Mouse (Mus musculus): Measurements from ENCODE around the gene Secisbp2.

Secisbp2 gene

DNA sequence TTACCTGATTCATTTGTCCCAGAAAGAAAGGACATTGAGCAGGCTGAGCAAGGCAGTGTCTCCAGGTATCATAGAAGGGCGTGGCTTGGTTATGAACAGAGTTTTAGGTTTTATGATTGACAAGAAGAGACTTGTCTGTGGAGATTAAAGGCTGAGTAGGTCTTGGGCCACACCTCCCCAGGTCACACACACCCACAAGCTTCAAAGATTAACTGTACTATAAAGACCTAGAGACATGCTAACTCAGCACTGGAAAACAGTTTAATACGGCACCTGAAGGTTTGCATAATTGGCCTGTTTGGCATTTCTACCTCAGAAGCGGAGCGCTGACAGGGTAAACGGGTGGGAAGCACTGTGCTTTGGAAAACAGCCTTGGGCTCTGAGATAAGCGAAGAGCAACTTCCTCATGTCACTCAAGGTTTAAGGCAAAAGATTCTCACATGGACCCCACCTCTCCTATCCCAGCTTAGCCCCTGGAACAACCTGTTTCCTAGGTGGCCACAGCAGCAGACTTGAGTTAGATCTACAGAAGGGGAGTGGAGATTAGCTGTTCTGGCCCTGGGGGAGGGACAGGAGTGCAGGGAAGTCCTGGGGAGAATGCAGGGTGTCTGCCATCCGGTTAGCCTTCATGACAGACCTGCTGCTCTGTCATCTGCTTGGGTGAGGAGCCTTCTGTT, 33.9 kb downstream of the Secisbp2 start:
- DNase-seq (ENCODE audit: low spot score in 2 of 2) = no peak

DNA sequence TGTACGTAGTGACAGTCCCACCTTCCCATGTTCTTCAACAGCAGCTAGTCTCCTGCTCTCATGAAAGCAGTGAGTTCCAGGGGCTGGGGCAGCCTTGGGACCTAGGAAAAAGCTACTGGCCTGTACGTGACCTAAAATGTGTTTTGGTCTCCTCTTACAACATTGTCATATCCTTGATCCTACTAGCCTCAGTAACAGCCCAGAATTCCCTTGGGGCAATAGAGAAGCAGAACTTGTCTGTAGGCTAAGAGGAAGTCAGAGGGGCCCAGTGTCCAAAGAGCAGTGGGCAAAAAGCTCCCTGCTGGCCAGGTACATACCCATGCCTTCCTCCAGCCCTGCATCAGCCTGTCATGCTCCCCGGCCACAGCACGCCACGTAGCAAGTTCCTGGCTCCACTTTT, 35.5 kb downstream of the Secisbp2 start:
- no peak for DNase-seq (ENCODE audit: low spot score in 2 of 2)

DNA sequence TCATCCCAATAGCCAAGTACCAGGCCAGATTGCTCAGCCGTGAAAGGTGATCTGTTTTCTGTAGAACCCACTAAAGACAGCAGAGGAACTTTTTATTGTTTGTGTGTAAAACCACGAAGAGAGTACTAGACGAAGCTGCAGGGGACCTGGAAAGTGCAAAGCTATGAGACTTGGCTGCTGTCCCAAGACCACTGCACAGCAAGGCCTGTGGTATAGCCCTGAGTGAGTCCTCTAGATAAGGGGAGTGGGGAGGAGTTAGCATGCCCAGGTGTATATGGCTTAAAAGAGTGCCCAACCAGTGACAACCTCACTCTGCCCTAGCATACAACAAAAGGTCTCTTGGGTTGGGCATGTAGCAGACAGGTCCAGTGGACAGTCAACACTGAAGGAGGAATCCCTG, 37.2 kb downstream of the Secisbp2 start:
- DNase-seq (ENCODE audit: low spot score in 2 of 2) = no peak

DNA sequence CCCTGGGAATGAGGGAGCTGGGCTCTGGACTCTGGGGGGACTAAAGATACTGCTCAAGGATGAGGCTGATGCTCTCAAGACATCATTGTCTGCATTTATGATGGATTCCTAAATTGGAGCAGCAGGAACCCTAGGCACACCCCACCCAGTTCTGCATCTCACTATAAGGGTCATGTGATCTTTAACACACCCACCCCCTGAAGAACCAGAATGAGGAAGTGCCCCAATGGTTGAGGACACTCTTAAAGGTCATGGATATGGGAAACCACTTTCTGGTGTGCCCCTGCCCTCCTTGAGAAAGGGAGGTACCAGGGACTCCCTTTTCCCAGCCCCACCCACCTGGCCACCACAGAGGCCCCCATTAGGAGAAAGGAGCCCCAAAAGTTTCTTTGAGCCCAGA, 45.0 kb downstream of the Secisbp2 start:
- DNase-seq (ENCODE audit: low spot score in 2 of 2) = no peak

DNA sequence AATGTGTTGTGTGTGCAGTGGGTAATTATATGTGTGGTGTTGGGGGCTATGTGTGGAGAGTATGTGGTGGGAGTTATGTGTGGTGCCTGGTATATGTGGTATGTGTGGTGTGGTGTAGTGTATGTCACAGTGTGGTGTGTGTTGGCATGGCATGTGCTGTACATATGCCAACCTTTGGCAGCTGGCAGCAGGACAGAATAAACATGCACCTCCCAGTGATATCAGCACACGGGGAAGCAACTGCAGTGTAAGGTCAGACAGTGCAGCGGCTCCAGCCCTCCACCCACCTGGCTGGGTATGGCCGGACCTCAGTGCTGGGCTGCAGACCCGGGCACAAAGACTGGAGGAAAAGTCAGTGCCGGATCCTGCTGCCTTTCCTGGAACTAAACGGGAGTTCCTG, 46.0 kb downstream of the Secisbp2 start:
- no peak for DNase-seq (ENCODE audit: low spot score in 2 of 2)

DNA sequence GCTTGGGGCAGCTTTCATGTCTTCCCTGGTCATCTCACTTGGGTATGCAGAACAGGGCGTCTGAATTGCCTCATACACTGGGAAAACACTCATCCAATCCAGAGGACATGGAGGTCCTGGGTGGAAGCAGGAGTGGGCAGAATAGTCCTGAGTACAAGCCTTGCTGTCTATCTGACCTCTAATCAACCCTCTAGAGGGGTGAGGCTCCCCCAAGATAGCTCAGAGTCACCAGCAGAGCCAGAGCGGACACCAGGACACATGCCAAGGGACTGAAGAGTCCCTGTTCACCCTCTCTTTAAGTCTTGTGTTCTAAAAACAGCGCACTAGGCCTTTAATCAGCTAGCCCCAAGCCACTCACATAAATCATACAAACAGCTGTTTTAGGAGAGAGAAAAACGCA, 46.4 kb downstream of the Secisbp2 start:
- no peak for DNase-seq (ENCODE audit: low spot score in 2 of 2)

DNA sequence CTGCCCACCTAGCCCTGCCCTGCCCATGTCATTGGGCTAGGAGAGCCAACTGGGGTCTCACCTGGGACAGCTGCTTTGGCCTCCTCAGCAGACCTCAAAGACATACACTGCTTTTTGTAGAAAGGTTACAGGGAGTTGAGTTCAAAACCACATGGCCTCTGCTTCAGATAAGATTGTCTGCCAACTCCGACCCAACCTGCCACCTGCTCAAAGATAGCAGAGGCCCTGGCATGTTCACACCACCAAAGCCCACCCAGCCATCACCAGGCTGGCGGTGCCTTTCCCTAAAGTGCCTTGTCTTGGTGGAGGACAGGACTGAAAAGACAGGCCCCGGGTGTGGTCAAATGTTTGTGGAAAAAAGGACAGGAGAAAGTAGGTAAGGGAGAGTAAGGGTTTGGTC, 46.8 kb downstream of the Secisbp2 start:
- no peak for DNase-seq (ENCODE audit: low spot score in 2 of 2)

DNA sequence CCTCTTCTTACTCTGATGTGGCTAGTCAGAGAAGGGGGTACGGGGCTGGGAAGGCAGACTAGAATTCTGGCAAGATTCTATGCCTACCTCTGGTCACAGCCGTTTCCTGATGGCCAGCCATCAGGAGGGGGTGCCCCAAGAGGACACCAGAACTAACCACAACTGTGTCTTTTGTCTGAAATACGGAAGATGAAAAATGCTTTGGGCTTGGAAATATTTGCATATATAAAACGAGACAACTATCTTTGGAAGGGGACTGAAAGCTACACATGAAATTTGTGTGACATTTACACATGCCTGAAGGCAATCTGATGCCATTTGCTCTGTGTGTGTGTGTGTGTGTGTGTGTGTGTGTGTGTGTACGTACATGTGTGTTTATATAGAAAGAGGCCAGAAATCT, 52.4 kb downstream of the Secisbp2 start:
- no peak for DNase-seq (ENCODE audit: low spot score in 2 of 2)

DNA sequence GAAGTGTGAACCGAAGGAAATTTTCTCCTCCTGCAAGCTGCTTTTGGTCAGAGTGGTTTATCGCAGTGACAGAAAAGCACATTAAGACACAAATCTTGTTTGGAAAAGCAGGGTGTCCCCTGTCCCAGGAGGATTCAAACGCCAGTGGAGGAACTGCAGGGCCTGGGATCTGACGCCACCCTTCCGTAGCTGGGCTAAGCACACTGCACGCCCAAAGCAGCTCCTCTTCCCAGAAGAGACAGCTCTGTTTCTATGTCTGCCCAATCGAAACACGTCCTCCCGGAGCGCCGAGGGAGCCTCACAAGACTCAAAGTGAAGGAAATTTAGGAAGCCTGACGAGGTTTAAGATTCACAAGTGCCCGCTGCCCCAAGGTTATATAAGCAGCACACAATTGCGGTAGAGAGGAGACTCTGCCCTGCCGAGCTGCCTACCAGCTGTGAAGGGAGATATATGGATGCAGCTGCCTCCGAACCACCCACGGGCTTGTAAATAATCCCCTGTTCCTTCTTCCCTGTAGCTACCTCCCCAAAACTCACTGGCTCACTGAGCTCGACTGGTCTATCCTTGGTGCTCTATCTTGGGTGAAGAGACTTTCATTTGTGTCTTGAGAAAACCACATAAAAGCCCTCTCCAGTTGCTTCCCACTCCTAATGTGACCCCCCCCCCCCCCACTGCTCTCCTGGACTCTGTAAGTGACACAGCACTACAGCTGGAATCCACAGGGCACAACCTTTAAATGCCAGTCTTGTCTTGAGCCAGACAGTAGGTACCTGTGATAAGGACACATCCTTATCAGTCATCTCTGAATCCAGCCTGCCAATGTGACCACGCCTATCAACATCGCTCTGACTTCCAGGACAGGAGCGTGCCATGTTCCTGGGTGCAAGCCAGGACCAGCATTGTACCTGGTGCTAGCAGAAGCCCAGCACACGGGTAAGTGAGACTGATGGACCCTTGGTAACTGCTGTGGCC, 54.7 kb downstream of the Secisbp2 start:
- no peak for DNase-seq (ENCODE audit: low spot score in 2 of 2)

DNA sequence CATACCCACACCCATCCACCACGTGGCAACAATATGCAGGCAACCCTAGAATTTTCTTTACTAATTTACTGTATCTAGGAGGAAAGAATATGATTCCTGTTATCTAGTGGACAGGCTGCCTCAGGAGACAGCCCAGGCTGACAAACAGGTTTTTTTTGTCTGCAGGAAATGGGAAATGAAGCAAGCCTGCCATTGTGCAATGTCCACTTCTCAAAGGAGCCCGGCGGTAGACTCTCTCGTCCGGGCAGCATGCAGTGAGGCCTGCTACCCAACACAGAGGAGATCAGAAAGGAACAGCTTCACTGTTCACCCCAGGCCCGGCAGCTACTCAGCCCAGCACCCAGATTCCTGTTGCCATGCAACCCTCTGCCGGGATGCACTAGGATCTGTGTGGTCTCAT, 59.2 kb downstream of the Secisbp2 start:
- DNase-seq (ENCODE audit: low spot score in 2 of 2) = no peak

DNA sequence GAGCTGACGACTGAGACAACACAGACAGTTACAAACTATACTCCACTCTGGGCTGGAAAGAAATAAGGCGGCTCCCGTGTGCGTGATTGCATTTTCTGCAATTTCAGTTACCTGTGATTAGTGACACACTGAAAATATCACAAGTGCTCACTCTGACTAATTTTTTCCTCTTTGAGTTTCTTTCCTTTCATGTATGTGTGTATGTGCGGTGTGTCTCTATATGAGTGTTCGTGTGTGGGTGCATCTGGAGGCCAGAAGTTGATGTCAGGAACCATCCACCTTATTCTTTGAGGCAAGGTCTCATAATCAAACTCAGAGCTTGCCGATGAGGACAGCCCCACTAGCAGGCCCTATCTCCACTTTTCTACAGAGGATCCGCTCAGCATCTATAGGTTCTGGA, 60.5 kb downstream of the Secisbp2 start:
- no peak for DNase-seq (ENCODE audit: low spot score in 2 of 2)

DNA sequence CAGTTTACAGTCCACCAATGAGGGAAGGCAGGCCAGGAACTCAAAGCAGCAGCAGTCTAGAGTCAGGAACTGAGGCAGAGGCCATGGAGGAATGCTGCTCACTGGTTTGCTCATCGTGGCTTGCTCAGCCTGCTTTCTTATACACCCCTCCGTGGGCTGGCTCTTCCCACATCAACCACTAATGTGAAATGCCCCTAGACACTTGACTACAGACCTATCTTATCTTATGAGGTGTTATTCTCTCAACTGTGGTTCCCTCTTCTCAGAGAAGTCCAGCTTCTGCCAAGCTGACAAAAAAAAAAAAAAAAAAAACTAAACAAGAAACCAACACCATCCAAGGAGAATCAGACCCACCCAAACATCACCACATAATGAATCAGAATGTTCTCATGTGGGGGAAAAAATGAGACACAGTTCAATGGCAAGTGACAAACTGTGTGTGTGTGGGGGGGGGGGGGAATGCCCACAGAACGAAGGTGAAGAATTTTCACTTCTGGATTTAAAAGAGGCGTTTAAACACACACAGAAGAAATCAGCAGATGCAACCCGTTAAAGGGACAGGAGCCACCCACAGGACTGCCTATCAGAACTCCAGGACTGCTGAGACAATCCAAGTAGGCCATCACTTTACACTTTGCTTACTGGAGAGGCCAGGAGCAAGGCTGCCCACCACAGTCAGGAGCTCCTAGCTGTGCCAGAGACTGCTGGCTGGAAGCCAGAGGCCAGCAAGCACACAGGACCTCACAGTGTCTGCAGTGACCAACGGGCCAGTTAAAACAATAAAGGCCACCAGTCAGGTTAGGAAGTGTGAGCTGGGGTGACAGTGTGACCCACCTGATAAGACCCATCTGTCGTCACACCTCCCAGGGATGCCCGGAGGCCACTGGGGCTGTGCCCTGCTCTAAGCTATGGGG, 65.1 kb downstream of the Secisbp2 start:
- no peak for DNase-seq (ENCODE audit: low spot score in 2 of 2)

DNA sequence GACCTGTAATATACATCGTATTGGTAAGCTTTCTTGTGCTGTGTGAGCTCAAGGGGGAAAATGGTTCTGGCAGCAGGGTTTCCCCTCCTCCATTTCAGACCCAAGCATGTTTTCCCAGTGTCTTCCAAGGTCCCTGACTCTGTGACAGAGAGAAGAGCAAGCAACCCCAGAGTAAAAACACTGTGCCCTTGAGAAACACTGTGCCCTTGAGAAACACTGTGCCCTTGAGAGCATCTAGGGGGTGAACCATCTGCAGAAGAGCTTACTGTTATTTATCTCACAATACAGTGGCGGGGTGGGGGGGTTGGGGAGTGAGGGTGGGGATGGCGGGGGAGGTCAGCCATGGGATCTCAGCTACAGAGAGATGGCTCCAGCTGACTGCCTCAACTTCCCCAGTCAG, 67.8 kb downstream of the Secisbp2 start:
- no peak for DNase-seq (ENCODE audit: low spot score in 2 of 2)

DNA sequence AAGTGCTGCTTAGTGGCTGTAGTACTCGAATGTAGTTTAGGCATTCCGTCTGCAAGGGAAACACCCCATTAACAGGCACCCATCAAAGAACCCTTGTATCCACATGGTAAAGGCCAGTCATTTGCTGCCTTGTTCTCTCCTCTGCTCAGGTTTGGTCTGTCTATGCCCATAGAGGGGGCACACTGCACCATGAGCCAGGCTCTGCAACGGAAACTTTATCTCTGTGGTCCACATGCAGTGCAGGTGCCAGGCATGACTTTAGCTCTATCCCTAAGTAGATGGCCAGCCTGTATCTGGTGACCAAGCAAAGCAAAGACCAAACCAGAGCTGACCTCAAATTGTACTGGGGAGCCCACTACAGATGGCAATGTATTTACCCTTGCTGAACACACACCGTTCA, 69.1 kb downstream of the Secisbp2 start:
- DNase-seq (ENCODE audit: low spot score in 2 of 2) = no peak

DNA sequence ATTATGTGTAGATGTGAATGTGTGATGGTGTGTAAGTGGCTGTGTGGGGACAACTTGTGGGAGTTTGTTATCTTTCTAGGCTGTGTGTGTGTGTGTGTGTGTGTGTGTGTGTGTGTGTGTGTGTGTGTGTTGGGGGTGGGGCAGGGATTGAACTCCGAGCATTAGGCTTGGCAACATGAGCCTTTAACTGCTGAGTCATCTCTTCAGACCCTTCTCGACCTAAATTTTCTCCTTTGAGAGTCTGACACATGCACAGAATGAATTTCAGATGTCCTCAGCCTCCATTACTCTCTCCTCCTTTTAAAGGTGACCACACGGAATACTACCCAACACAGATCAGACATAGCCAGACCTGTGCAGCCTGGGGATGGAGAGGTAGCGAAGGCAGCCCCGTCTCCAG, 71.6 kb downstream of the Secisbp2 start:
- no peak for DNase-seq (ENCODE audit: low spot score in 2 of 2)

DNA sequence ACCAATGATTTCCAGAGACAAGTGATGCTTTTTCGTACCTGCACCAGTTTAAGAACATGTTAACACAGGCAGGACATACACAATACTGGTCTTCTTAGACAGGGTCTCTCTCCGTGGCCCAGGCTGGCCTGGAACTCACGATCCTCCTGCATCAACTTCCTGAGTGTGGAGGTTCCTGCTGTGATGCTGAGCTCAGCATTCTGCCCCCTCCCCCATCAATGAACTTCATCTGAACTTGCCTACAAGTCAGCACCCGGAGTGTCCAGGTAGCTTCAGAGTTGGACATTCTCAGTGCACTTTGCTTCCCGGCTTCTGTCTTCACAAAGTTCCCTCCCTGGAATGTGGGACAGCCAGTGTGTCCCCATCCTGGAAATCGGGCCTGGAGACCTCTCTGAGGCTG, 73.1 kb downstream of the Secisbp2 start:
- DNase-seq (ENCODE audit: low spot score in 2 of 2) = no peak

DNA sequence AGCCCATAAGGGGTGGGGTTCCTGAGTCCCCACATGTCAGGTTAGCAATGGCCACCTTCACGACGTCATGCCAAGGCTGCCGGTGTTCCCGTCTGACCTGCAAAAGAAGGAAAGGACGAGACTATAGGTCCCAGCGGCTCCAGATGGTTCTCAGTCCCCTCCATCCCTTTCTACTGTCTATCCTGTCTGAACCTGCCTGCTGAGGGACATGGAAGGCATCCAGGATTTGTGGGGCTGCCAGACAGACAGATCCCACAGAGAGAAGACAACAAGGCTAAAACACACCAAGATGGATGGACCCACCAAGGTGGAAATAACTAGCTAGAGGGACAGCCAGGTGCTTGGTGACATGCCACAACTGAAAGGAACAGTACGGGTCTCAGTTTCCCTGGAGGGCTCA, 73.9 kb downstream of the Secisbp2 start:
- no peak for DNase-seq (ENCODE audit: low spot score in 2 of 2)

DNA sequence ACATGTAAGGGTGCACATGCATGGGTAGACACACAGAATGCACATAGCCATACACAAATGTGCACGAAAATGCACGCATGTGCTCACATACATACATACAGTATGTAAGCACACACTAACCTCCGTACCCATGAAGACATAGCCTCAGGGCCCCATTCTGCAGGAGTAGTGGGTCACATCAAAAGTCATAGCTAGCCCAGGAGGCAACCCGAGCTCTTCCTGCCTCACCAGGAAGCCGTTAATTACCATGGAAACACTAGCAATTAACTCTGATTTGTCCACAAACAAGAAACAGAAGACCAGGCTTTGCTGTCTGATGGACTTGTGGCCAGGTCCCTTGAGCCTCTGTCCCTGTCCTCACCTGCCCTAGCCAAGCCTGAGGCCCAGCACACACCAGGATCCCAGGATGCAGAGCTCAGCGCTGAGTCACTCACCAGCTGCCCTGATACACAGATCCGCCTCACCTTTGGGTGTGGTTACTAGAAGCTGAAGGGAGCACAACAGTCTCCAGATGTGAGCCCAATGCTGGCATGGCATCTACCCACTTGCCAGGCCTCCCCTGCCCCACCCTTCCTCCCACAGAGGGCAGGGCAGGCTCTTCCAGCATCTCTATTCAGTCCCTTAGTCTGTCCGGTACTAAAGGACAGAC, 74.6 kb downstream of the Secisbp2 start:
- no peak for DNase-seq (ENCODE audit: low spot score in 2 of 2)

DNA sequence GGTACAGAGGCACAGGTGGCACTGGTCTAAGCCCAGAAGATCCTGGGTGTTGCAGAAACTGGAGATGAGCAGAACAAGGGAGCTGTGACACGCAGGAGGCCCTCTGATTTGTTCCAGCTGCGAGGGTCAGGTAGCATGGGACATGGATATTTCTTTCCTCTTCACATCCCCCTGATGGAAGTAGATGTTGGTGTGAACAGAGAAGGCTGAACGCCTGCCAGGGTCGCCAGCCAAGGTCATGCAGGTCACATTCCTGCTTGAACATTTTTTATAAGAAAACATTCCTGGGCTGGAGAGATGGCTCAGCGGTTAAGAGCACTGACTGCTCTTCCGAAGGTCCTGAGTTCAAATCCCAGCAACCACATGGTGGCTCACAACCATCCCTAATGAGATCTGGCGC, 75.9 kb downstream of the Secisbp2 start:
- DNase-seq (ENCODE audit: low spot score in 2 of 2) = no peak

DNA sequence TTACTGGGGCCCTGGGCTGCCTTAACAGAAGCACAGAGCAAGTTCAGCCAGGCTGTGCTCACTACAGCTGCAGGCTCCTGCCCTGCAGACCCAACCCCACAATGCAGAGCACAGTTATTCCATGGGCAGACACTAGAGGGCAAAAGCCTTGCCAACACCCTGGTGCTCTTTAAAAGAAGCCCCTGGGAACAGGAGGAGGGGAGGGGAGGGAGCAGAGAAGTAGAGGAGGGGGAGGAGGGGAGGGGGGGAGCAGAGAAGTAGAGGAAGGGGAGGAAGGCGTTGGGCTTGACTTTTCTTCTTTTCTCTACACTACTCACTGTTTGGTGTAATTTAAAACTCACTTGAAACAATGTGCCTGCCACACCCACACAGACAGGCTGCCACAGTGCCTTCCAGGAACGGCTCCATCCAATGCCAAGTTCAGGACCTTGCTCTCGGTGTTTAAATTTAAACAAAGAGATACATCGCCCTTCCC, 78.4 kb downstream of the Secisbp2 start:
- DNase-seq (ENCODE audit: low spot score in 2 of 2) = no peak

DNA sequence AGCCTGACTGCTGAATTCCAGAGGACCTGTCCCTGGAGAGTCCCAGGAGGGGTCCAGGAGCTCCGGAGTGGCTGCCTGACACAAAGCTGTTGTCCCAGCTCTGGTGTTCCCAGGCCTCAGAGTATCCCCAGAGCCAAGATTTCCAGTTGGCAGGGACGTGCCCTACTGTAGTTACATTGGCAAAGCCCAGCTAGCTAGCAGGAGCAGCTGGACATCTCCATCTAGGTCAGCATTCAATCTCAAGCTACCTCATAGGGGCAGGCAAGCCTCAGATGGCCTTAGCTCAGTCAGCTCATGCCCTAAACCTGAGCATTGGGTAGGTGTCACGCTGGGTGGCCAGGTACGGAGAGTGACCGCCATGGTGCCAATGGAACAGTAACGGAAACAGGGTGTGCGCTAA, 80.0 kb downstream of the Secisbp2 start:
- no peak for DNase-seq (ENCODE audit: low spot score in 2 of 2)
